Mouse (Mus musculus): Measurements from ENCODE around the gene Cmpk1. TPM values are rescaled to one million over a fixed set of nuclear protein-coding genes. Genes with fewer than 3 reads are reported as not detected.

Gene Cmpk1
- total RNA-seq, 2 experiments from 2014 or later, result 50.4 to 55.1 TPM

Other genes with a start within 250 kb of the Cmpk1 start
- gene Gm12830, start 165.5 kb downstream of the Cmpk1 start, total RNA-seq (2021), result not detected
- under 1 TPM; 0.47 to 0.77 TPM for gene Foxd2, start 78.4 kb downstream of the Cmpk1 start, total RNA-seq (2021)
- not detected for gene Foxe3, start 61.2 kb downstream of the Cmpk1 start, total RNA-seq (2021)
- gene Stil, start 12.9 kb upstream of the Cmpk1 start, total RNA-seq (2021), result 1 to 10 TPM; 3.2 to 3.3 TPM
- 1 to 10 TPM; 7.2 to 7.3 TPM for gene Tal1, start 69.2 kb upstream of the Cmpk1 start, total RNA-seq (2021)
- gene Pdzk1ip1, start 101.5 kb upstream of the Cmpk1 start, total RNA-seq (2021), result 1 to 10 TPM in 1 of 2 experiments, under 1 TPM in 1; 0.74 to 1.5 TPM
- not detected for gene Cyp4x1, start 147.0 kb upstream of the Cmpk1 start, total RNA-seq (2021)